Mouse (Mus musculus) midbrain, embryonic 16.5 days (tissue): ENCODE measurements around the gene Rab11a. TPM values are rescaled to one million over a fixed set of nuclear protein-coding genes. Genes with fewer than 3 reads are reported as not detected.
"Not testable (repeated sequence)": the region's sequence is repeated elsewhere in the genome, so short reads cannot be mapped to it uniquely, and the experiment has no call there.

Experiments
- ATAC-seq: fragments of 200-750 bp; cut with Nextera tagmentation; 2 replicates; pipeline ENCODE4 v1.8.0; 2017; ENCODE audit warnings: moderate TSS enrichment
- H3K27ac ChIP-seq: fragments of 300-500 bp; sonication (generic); 2 replicates; pipeline ENCODE4 v1.5.1; 2014; ENCODE audit warnings: mild to moderate bottlenecking, low read length, mixed read lengths
- H3K27me3 ChIP-seq: fragments of 300-500 bp; sonication (generic); 2 replicates; pipeline ENCODE4 v1.6.1; 2014; ENCODE audit warnings: low read depth, low read length, mixed read lengths; ENCODE audit not compliant: control insufficient read depth, insufficient read depth
- H3K36me3 ChIP-seq: fragments of 300-500 bp; sonication (generic); 2 replicates; pipeline ENCODE4 v1.6.1; 2014; ENCODE audit warnings: mild to moderate bottlenecking, low read length, moderate library complexity, mixed read lengths; ENCODE audit not compliant: control insufficient read depth, insufficient read depth
- H3K4me1 ChIP-seq: fragments of 300-500 bp; sonication (generic); 2 replicates; pipeline ENCODE4 v1.6.1; 2014; ENCODE audit warnings: mild to moderate bottlenecking, low read length, mixed read lengths; ENCODE audit not compliant: control insufficient read depth, insufficient read depth
- H3K4me2 ChIP-seq: fragments of 300-500 bp; sonication (generic); 2 replicates; pipeline ENCODE4 v1.6.1; 2014; ENCODE audit warnings: mild to moderate bottlenecking, low read length, mixed read lengths
- H3K4me3 ChIP-seq: fragments of 300-500 bp; sonication (generic); 2 replicates; pipeline ENCODE4 v1.5.1; 2014; ENCODE audit warnings: low read depth, mild to moderate bottlenecking, low read length, moderate library complexity, mixed read lengths
- H3K9ac ChIP-seq: fragments of 300-500 bp; sonication (generic); 2 replicates; pipeline ENCODE4 v1.6.1; 2014; ENCODE audit warnings: low read depth, low read length, mixed read lengths
- H3K9me3 ChIP-seq: fragments of 300-500 bp; sonication (generic); replicated peaks from 2 replicates; pipeline ENCODE4 v1.6.1; 2014; ENCODE audit warnings: mild to moderate bottlenecking, low read length, mixed read lengths; ENCODE audit not compliant: control insufficient read depth, poor library complexity, severe bottlenecking
- WGBS: fragments of 180-500 bp; shearing (Covaris S2); extraction: QIAGEN DNeasy Blood & Tissue Kit; methylation state at CpG from one replicate; pipeline ENCODE4 v1.1.7; 2014; 5-methylcytosine and 5-hydroxymethylcytosine counted together
- polyA plus RNA-seq: library from polyadenylated mRNA; unstranded; fragments of >200 nt; fragmentation: Nextera tagmentation; extraction: Ambion mirVana; gene quantifications from 2 replicates; pipeline ENCODE4 v1.2.1, GENCODE M21; 2015

Gene Rab11a
- polyA plus RNA-seq, 1 experiment from 2014 or later = 482 TPM

DNA sequence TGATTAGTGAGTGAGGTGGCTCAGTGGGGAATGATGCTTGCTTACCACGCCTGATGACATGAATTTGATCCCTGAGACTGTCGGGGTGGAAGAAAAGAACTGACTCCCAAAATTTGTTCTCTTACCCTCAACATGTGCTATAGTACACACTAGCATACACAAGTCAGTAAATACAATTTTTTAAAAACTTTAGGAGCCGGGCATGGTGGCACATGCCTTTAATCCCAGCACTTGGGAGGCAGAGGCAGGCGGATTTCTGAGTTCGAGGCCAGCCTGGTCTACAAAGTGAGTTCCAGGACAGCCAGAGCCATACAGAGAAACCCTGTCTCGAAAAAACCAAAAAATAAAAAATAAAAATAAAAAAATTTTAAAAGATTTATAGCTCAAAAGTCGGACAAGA lies 2.6 kb downstream of the Rab11a start:
- not testable (repeated sequence) for H3K36me3 ChIP-seq, H3K9ac ChIP-seq, H3K4me2 ChIP-seq, ATAC-seq, H3K9me3 ChIP-seq, H3K27ac ChIP-seq, H3K27me3 ChIP-seq, H3K4me3 ChIP-seq
- 91% methylated on average over 7 of the region's 7 CpGs for WGBS
- peaks cover 13% of the 10 kb centered on the region for H3K4me1 ChIP-seq

- H3K4me3 ChIP-seq = no peak overlapping the region
- no peak for ATAC-seq
- no peaks in the 10 kb centered on the region for H3K36me3 ChIP-seq
- no peaks in the 10 kb centered on the region for H3K27me3 ChIP-seq
- H3K9ac ChIP-seq = no peak overlapping the region
- WGBS = 79% methylated on average over 6 of the region's 6 CpGs
- H3K4me2 ChIP-seq = no peak overlapping the region
- no peaks in the 10 kb centered on the region for H3K9me3 ChIP-seq
- peaks cover 13% of the 10 kb centered on the region for H3K4me1 ChIP-seq
- H3K27ac ChIP-seq = no peak overlapping the region
Observed at GRCm38 (mm10) chr9:64734166-64734565, 3.4 kb downstream of the Rab11a start.

GRCm38 (mm10) chr9:64731029-64731560 lies 6.5 kb downstream of the Rab11a start:
- Histone ChIP-seq H3K27me3 (no peaks in the 10 kb centered on the region), H3K36me3 (peaks cover 2% of the 10 kb centered on the region; the same call in 1 of the 2 replicates), H3K9me3 (no peaks in the 10 kb centered on the region), H3K9ac (no peak overlapping the region), H3K4me2 (no peak overlapping the region), H3K4me3 (no peak overlapping the region), H3K4me1 (peaks cover 7% of the 10 kb centered on the region), H3K27ac (no peak overlapping the region)
- no peak for ATAC-seq
- WGBS = 90% methylated on average over 3 of the region's 3 CpGs

- ATAC-seq = no peak
Observed at GRCm38 (mm10) chr9:64726454-64726853, 11.1 kb downstream of the Rab11a start.

GRCm38 (mm10) chr9:64719526-64720163 lies 17.9 kb downstream of the Rab11a start:
- H3K4me1 ChIP-seq = no peaks in the 10 kb centered on the region
- 86% methylated on average over 5 of the region's 5 CpGs for WGBS
- no peak for ATAC-seq

More at GRCm38 (mm10) chr9:64726454-64726853, 11.1 kb downstream of the Rab11a start:
- WGBS = 97% methylated on average over 5 of the region's 5 CpGs
- H3K36me3 ChIP-seq = peaks cover 8% of the 10 kb centered on the region
- H3K27ac ChIP-seq = no peak overlapping the region
- no peaks in the 10 kb centered on the region for H3K4me1 ChIP-seq
- H3K9me3 ChIP-seq = no peaks in the 10 kb centered on the region
- H3K9ac ChIP-seq = no peak overlapping the region
- no peak overlapping the region for H3K4me2 ChIP-seq
- H3K4me3 ChIP-seq = no peak overlapping the region
- no peaks in the 10 kb centered on the region for H3K27me3 ChIP-seq

DNA sequence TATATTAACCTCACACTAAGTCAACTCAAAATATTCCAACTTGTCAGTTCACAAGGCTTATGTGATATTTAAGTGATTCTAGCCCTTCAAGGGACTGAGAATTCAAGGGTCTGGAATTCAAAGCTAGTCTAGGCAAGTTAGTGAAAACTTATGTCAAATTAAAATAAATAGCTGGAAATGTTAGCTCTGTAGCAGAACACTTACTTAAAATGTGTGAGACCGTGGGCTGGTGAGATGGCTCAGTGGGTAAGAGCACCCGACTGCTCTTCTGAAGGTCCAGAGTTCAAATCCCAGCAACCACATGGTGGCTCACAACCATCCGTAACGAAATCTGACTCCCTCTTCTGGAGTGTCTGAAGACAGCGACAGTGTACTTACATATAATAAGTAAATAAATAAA lies 27.3 kb downstream of the Rab11a start:
- not testable (repeated sequence) for H3K27ac ChIP-seq, H3K4me2 ChIP-seq, H3K4me1 ChIP-seq, H3K36me3 ChIP-seq, H3K9me3 ChIP-seq, ATAC-seq, H3K9ac ChIP-seq, H3K4me3 ChIP-seq, H3K27me3 ChIP-seq
- WGBS = 100% methylated on average over 2 of the region's 5 CpGs

More at GRCm38 (mm10) chr9:64719526-64720163, 17.9 kb downstream of the Rab11a start:
- H3K4me3 ChIP-seq = no peak overlapping the region
- no peak overlapping the region for H3K4me2 ChIP-seq
- H3K27me3 ChIP-seq = no peaks in the 10 kb centered on the region
- no peak overlapping the region for H3K27ac ChIP-seq
- H3K9me3 ChIP-seq = no peaks in the 10 kb centered on the region
- 0 out of 2 replicates have a peak, but pooled peaks cover 2% of the 10 kb centered on the region for H3K36me3 ChIP-seq
- H3K9ac ChIP-seq = no peak overlapping the region

DNA sequence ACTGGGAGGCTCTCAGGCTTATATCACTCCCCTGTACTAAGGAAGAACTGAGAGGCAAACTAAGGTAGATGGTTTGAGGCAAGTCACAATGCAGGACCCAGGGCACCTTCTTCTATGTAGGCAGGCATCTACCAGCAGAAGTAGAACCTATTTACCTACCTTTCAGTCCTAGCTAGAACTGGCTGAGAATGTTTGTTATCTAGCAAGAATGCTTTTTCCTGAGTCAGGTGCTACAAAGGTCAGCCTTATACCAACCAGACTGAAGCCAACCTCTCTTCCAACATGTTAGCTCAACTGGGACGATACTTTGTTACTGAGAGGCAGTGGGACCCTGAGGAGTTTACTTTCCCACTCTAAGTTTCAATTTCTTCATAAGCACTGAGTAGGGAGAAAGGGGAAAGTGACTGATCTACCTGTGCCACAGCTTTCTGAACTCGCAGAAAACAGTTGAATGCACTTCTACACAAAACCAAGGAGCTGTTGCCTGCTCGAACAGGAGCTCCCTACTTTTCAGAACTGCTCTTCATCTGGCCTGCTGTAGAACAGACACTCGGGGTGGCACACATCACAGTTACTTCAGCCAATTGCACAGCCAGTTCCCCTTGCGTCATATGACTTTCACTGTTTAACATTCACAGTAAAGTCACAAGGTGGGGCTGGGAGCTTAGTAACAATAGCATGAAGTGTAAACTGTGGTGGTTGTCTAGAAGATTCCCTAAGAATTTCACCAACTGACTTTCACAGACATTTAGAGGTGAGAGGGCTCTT lies 33.3 kb downstream of the Rab11a start:
- ATAC-seq = no peak
- Histone ChIP-seq H3K9me3 (no peaks in the 10 kb centered on the region), H3K27me3 (no peaks in the 10 kb centered on the region), H3K4me2 (no peak overlapping the region), H3K27ac (no peak overlapping the region), H3K36me3 (peaks cover 6% of the 10 kb centered on the region; the same call in 1 of the 2 replicates), H3K4me3 (no peak overlapping the region), H3K9ac (no peak overlapping the region), H3K4me1 (no peaks in the 10 kb centered on the region)
- WGBS = 87% methylated on average over 5 of the region's 5 CpGs

GRCm38 (mm10) chr9:64703420-64703965 lies 34.1 kb downstream of the Rab11a start:
- no peak overlapping the region for H3K4me3 ChIP-seq
- H3K27me3 ChIP-seq = no peaks in the 10 kb centered on the region
- H3K9ac ChIP-seq = no peak overlapping the region
- peaks cover 6% of the 10 kb centered on the region; the same call in 1 of the 2 replicates for H3K36me3 ChIP-seq
- no peaks in the 10 kb centered on the region for H3K4me1 ChIP-seq
- no peak overlapping the region for H3K27ac ChIP-seq
- no peak for ATAC-seq
- no peaks in the 10 kb centered on the region for H3K9me3 ChIP-seq
- H3K4me2 ChIP-seq = no peak overlapping the region

GRCm38 (mm10) chr9:64702937-64703336 lies 34.6 kb downstream of the Rab11a start:
- Histone ChIP-seq H3K36me3 (peaks cover 5% of the 10 kb centered on the region; the same call in 1 of the 2 replicates), H3K4me1 (no peaks in the 10 kb centered on the region), H3K4me2 (no peak overlapping the region), H3K9ac (no peak overlapping the region), H3K27ac (no peak overlapping the region), H3K4me3 (no peak overlapping the region), H3K9me3 (no peaks in the 10 kb centered on the region), H3K27me3 (no peaks in the 10 kb centered on the region)
- WGBS = 71% methylated on average over 2 of the region's 2 CpGs
- no peak for ATAC-seq
